Mouse (Mus musculus): ENCODE results near the gene Mical3. TPM values are rescaled to one million over a fixed set of nuclear protein-coding genes. Genes with fewer than 3 reads are reported as not detected.

Mical3 gene
- total RNA-seq (2021), result 100 to 1,000 TPM; 100 to 150 TPM

DNA sequence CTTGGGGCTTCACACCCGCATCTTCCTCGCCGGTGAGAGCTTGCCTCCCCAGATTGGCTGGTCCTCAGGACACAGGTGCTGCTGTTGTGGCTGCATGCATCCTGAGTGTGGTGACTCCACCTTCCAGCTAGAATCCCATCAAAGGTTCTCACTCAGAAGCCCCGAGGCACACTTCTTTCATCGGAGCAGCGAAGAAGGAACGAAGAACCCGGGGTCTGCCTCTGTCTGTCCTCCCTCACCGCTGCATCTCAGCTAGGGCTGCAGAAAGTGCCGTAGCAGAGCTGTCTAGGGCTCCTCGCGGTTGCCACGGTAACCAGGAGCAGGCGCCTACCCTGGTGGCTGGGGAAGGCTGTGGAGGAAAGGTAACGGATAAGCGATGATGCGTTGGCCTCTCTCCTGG, at the start of gene Mical3:
Gene Mical3 (minus strand): TSS at position 227 of the 400 bp plus-strand sequence.
- intact Hi-C loops (cut with DNase I), result loop anchor here (2.0 to 5.0 kb wide), 2 partner anchors 20 to 47 kb away; no protein-coding TSS in a partner anchor
- DNase-seq (ENCODE audit: low spot score in 2 of 2), result peak; percentile 80 to 82

GRCm38 (mm10) chr6:121179846-121180245, 49.0 kb upstream of the Mical3 start:
- intact Hi-C loops (cut with DNase I), result loop anchor here (1.0 to 5.0 kb wide), 2 partner anchors 48 to 209 kb away; partner anchors contain the start of gene Mical3
- no peak for DNase-seq (ENCODE audit: low spot score in 2 of 2)

DNA sequence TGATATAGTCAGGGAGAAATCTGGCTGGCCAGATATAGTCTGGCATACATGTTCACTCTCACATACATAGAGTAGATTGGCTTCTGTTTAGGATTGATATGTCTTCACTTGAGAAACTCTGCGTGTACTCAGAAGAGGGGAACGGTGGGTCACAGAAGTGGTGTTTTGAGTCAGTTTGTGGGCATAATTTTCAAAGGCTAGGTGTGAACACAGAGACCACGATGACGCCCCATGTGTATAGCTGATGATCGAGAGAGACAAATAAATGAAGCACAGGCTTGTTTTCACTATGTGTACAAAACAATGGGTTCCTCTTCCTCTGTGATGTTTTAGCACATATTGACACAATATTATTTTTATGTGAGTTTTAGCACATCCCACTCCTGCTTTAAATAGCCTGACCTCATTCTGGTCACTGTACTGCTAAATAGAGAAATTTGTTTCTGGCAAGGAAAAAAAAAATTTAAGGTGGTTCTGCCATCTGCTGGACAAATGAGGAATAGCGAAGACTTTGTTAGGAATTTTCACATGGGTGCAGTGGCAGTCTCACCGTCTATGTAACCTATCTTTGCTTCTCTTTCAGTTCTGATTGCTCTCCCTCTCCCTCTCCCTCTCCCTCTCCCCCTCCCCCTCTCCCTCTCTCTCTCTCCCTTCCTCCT, 48.0 kb upstream of the Mical3 start:
- intact Hi-C loops (cut with DNase I), result loop anchor here (1.0 to 5.0 kb wide), 2 partner anchors 47 to 208 kb away; partner anchors contain the start of gene Mical3
- peak; percentile 21 to 67 for DNase-seq (ENCODE audit: low spot score in 2 of 2)

- intact Hi-C loops (cut with DNase I), result loop anchor here (5.0 kb wide), 1 partner anchor 45 kb away; the partner anchor contains the start of gene Mical3
- DNase-seq (ENCODE audit: low spot score in 2 of 2), result no peak
Observed at GRCm38 (mm10) chr6:121177118-121177708, 46.4 kb upstream of the Mical3 start.

GRCm38 (mm10) chr6:121176731-121177098, 45.9 kb upstream of the Mical3 start:
- no peak for DNase-seq (ENCODE audit: low spot score in 2 of 2)
- intact Hi-C loops (cut with DNase I), result loop anchor here (5.0 kb wide), 1 partner anchor 44 kb away; the partner anchor contains the start of gene Mical3

DNA sequence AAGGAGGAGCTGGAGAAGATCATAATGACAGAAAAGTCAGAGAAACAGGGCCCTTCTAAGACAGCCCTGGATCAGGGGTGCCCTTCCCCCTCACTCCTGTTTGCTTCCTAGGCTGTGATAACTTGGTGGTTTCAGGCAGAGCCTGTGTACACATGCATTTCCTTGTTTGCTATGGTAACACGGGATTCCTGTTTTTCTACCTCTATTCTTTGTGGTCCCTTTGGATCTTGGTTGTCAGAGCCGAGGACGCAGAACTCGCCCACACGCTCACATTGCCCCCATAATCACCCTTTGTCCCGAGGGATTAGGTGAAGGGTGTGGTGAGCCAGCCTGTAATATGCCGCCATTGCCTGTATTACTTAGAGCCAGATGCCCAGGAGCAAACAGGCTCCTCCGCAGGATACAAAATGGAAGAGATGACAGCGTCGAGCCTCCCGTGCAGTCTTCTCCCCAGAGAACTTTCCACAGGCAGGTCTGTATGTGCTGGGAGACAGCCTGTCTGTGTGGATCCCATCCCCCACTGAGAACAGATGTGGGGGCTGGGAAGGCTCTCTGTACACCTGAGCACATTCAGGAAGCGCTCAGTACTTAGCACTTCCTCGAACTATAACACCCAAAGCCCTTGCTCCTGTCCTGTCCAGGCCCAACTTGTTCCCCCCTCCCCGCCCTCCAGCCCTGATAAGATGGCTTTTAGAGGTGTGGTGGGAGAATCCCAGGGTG, 45.4 kb upstream of the Mical3 start:
- intact Hi-C loops (cut with DNase I), result loop anchor here (5.0 kb wide), 1 partner anchor 44 kb away; the partner anchor contains the start of gene Mical3
- no peak for DNase-seq (ENCODE audit: low spot score in 2 of 2)

DNA sequence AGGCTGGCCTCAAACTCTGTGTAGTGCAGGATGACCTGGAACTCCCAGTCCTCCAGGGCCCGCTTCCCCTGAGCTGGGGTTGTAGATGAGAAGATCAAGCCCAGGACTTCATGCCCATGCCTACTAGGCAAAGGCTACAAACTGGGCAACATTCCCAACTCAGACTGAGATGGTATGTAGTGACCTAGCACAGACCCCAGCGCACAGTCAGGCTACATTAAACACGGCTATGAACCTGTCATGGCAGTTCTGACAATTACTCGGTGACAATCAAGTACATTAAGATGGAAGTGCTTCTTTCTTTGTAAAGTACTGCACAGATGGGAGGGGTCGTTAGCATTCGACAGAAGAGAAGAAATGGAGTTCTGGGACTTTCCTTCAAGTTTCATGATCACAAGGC, 44.0 kb upstream of the Mical3 start:
- intact Hi-C loops (cut with DNase I), result loop anchor here (5.0 kb wide), 1 partner anchor 42 kb away; the partner anchor contains the start of gene Mical3
- no peak for DNase-seq (ENCODE audit: low spot score in 2 of 2)

- intact Hi-C loops (cut with DNase I), result no loop called here
- no peak for DNase-seq (ENCODE audit: low spot score in 2 of 2)
Observed at GRCm38 (mm10) chr6:121173471-121173870, 42.7 kb upstream of the Mical3 start.

GRCm38 (mm10) chr6:121171102-121171501, 40.3 kb upstream of the Mical3 start:
- intact Hi-C loops (cut with DNase I), result no loop called here

GRCm38 (mm10) chr6:121167381-121167975, 36.7 kb upstream of the Mical3 start:
- no peak for DNase-seq (ENCODE audit: low spot score in 2 of 2)
- intact Hi-C loops (cut with DNase I), result no loop called here

More at GRCm38 (mm10) chr6:121171102-121171501, 40.3 kb upstream of the Mical3 start:
- DNase-seq (ENCODE audit: low spot score in 2 of 2), result no peak

GRCm38 (mm10) chr6:121166098-121166552, 35.3 kb upstream of the Mical3 start:
- intact Hi-C loops (cut with DNase I), result no loop called here
- DNase-seq (ENCODE audit: low spot score in 2 of 2), result no peak

- intact Hi-C loops (cut with DNase I), result no loop called here
- DNase-seq (ENCODE audit: low spot score in 2 of 2), result no peak
Observed at GRCm38 (mm10) chr6:121162616-121163015, 31.8 kb upstream of the Mical3 start.

- intact Hi-C loops (cut with DNase I), result no loop called here
- no peak for DNase-seq (ENCODE audit: low spot score in 2 of 2)
Observed at GRCm38 (mm10) chr6:121160126-121160525, 29.3 kb upstream of the Mical3 start.

GRCm38 (mm10) chr6:121159616-121160015, 28.8 kb upstream of the Mical3 start:
- no peak for DNase-seq (ENCODE audit: low spot score in 2 of 2)
- intact Hi-C loops (cut with DNase I), result no loop called here

- no peak for DNase-seq (ENCODE audit: low spot score in 2 of 2)
- intact Hi-C loops (cut with DNase I), result no loop called here
Observed at GRCm38 (mm10) chr6:121156030-121156429, 25.2 kb upstream of the Mical3 start.

DNA sequence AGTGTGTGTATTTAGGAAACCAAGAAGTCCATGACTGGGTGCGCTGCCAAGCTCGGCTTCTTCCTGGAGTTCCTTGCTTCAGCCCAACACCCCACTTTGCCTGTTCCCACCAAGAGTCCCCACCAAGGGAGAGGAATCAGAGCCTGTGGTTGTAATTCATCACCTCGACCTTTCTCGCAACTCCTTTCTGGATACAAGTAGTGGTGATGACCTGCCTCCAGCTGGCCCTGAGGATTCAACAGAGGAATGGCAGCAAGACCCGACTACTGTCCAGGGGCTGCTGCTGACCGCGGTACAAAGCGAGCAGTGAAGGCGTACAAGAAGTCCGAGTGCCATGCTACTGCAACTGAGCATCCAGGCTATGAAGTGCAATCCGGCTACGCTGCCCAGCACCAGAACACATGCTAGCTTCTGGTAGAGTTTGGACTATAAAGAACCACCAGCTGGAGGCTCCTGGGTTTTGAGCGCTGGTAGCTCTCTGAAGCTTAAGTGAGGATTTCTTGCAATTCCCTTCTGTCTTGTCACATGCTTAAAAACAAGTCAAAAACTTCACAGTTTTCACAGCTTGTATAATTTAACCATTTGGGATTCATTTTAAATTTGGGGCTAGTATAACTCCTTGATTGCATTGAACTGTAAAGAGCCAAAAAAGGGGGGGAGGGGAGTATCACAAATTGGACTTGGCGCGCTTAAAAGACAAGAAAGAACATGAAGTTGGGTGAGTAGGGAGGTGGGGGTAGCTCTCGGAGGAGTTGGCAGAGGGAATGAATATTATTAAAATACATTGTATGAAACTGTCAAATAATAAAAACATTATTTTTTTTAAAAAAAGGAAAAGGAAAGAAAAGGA, 23.9 kb upstream of the Mical3 start:
- DNase-seq (ENCODE audit: low spot score in 2 of 2), result no peak
- intact Hi-C loops (cut with DNase I), result no loop called here

DNA sequence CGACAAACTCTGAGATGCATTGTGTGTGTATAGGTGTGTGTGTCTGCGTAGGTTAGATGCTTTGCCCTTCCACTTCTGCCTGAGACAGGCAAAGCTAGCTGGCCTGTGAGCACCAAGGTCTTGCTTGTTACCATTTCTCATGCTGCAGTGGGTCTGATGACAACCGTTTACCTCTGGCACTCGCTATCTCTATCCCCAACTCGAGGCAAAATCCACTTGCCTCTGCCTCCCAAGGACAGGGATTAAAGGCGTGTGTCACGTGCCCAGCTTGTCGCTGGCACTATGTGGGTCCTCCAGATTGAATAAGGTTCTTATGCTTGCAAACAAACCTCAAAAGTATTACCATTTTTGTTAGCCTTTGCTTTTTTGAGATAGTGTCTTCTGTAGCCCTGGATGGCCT, 22.4 kb upstream of the Mical3 start:
- intact Hi-C loops (cut with DNase I), result no loop called here
- no peak for DNase-seq (ENCODE audit: low spot score in 2 of 2)

DNA sequence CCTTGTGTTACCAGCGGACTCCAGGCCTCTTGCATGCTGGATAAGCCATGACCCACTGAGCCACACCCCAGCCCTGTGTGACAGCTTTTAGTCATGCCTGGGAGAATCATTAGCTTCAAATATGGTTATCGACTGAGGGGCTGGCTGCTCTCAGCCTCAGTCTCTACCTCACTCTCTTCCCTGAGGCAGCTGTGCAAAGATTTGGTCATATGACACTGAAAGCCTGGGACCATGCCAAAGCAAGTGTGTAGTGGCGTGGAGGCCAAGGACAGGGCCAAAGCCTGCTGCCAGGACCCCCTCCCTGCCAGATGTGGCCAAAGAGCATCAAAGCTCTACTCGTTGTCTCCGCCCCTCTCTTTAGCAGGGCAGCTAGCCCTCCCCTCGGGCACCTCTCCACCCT, 20.9 kb upstream of the Mical3 start:
- no peak for DNase-seq (ENCODE audit: low spot score in 2 of 2)
- intact Hi-C loops (cut with DNase I), result no loop called here

DNA sequence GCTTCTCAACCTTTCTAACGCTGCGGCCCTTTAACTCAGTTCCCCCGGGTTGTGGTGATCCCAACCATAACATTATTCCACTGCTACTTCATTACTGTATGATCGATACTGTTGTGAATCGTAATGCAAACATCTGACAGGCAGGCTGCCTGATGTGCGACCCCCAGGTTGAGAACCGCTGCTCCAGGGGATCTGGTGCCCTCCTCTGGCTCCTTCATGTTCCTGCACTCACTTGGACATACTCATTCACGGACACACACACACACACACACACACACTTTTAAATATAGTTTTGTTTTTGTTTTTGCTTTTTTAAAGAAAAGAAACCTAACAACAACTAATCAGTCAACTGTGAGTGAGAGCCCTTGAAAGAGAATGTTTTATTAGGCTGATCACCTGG, 19.3 kb upstream of the Mical3 start:
- DNase-seq (ENCODE audit: low spot score in 2 of 2), result no peak
- intact Hi-C loops (cut with DNase I), result no loop called here
